20 mouse cellular contexts compared by ENCODE assay signal in the genomic region with DNA sequence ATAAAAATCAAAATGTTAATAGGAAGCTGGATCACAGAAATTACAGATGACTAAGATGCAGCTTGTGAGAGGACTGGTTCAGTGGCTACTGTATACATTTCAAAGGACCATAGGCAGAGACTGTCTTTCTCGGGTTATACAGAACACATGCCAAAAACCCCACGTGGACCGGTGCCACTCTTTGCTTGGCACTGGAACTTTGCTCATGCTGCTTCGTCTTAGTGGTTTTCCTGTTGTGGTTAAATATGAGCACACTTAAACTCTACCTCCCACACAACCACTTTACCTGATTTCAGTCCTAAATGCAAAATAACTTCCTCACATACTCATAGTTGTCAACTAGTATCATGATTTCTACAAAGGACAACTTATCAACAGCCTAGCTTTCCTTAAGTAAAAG. TPM values are rescaled to one million over a fixed set of nuclear protein-coding genes. Genes with fewer than 3 reads are reported as not detected.
DNase-seq lines count a peak whose midpoint lies in the region; ATAC-seq and TF ChIP-seq lines count a peak whose summit lies in the region.
"Had no signal": no experiment of that assay in that cellular context is flagged by ENCODE, and none has a peak within 500 bp of the region (broad histone marks: within the 10 kb centered on the region; RNA-seq: fewer than 3 reads in every experiment).

No protein-coding gene starts in this region.

- H3K27ac ChIP-seq in cerebellum, adult 2 months (ENCODE audit: insufficient read depth, low read length): no peak overlapping the region
- no peak overlapping the region for H3K27ac ChIP-seq in embryonic facial prominence, embryonic 10.5 days (replicated peaks)
- H3K27ac ChIP-seq: hindbrain, embryonic 15.5 days; kidney, postnatal 0 days; limb, embryonic 12.5 days; liver, embryonic 13.5 days; lung, embryonic 15.5 days; macrophage; midbrain, embryonic 10.5 days had no signal

- peak; percentile 53 to 65 for ATAC-seq in hematopoietic stem cell, adult 5-6 weeks (replicated peaks in 1 of 2; ENCODE audit: insufficient read depth in 1 of 2, low FRiP score in 2 of 2, low TSS enrichment in 1 of 2, low read depth in 1 of 2, poor library complexity in 2 of 2, severe bottlenecking in 2 of 2)

- TF ChIP-seq POLR2A in cerebellum, adult 2 months (IDR thresholded peaks at IDR 0.05; ENCODE audit: borderline replicate concordance, insufficient read depth, low read length): no peak

- DNase-seq in thymus, postnatal 25 days: peak; percentile 1
- DNase-seq in thymus, adult 18-20 months: no peak
- DNase-seq in cerebellum, adult 2 months: peak; percentile 26 to 28
- DNase-seq in embryonic facial prominence, embryonic 10.5 days (ENCODE audit: low spot score): no peak
- no peak for DNase-seq in frontal cortex, postnatal 14 days (ENCODE audit: low spot score in 2 of 2)
- no peak for DNase-seq in adrenal gland, adult 8-10 months
- DNase-seq: gastrocnemius, postnatal 14 days; heart, postnatal 36 days; kidney, adult 11 months; liver, embryonic 13.5 days; retina, postnatal 1 day had no signal

- no peak for TF ChIP-seq CTCF in cerebellum, adult 2 months (IDR thresholded peaks at IDR 0.05; ENCODE audit: borderline replicate concordance, insufficient read depth, low read depth, low read length)

- no peaks in the 10 kb centered on the region for H3K36me3 ChIP-seq in embryonic facial prominence, embryonic 10.5 days (replicated peaks)
- H3K36me3 ChIP-seq: hindbrain, embryonic 15.5 days; limb, embryonic 12.5 days; liver, embryonic 13.5 days; lung, embryonic 15.5 days; midbrain, embryonic 10.5 days had no signal

- H3K4me3 ChIP-seq in cerebellum, adult 2 months (replicated peaks; ENCODE audit: insufficient read depth, low read depth, low read length): no peak overlapping the region
- no peak overlapping the region for H3K4me3 ChIP-seq in embryonic facial prominence, embryonic 10.5 days
- H3K4me3 ChIP-seq: hindbrain, embryonic 15.5 days; limb, embryonic 12.5 days; liver, embryonic 13.5 days; lung, embryonic 15.5 days; midbrain, embryonic 10.5 days had no signal

- H3K27me3 ChIP-seq in cerebellum, adult 2 months (ENCODE audit: control insufficient read depth, insufficient read depth, low read length): no peaks in the 10 kb centered on the region
- H3K27me3 ChIP-seq in embryonic facial prominence, embryonic 10.5 days (replicated peaks; ENCODE audit: low read depth, poor library complexity, severe bottlenecking): no peaks in the 10 kb centered on the region
- H3K27me3 ChIP-seq: CH12.LX; hindbrain, embryonic 15.5 days; limb, embryonic 12.5 days; liver, embryonic 13.5 days; lung, embryonic 15.5 days had no signal

- no peaks in the 10 kb centered on the region for H3K4me1 ChIP-seq in cerebellum, adult 2 months (ENCODE audit: control insufficient read depth, insufficient read depth, low read length)
- H3K4me1 ChIP-seq in embryonic facial prominence, embryonic 10.5 days: no peaks in the 10 kb centered on the region
- H3K4me1 ChIP-seq: hindbrain, embryonic 15.5 days; limb, embryonic 12.5 days; liver, embryonic 13.5 days; lung, embryonic 15.5 days; midbrain, embryonic 10.5 days had no signal

- 13% methylated on average over 4 of the region's 4 CpGs for WGBS in cerebellum, adult 2 months
- 81% methylated on average over 4 of the region's 4 CpGs for WGBS in embryonic facial prominence, embryonic 10.5 days

- H3K9me3 ChIP-seq in embryonic facial prominence, embryonic 10.5 days: no peaks in the 10 kb centered on the region
- H3K9me3 ChIP-seq: hindbrain, embryonic 15.5 days; limb, embryonic 12.5 days; liver, embryonic 13.5 days; lung, embryonic 15.5 days; midbrain, embryonic 10.5 days had no signal

RNA-seq across cellular contexts. Expression of a gene that starts 59.6 kb away (rescaled TPM):
- polyA plus RNA-seq in cerebellum, adult 2 months (2012; rRNA removed): 40.3 and 44.0 TPM in 2 replicates
- 2.7 and 10.9 TPM in 2 replicates for total RNA-seq in hematopoietic stem cell, adult 5-6 weeks (2017)
- 17.1 and 19.0 TPM in 2 replicates for polyA plus RNA-seq in embryonic facial prominence, embryonic 10.5 days (2016; fragmentation: Nextera tagmentation; extraction: Ambion mirVana)
- total RNA-seq in adrenal gland, adult 8-10 months (2022): 10 to 100 TPM in 1 of 4 experiments, 1 to 10 TPM in 2, under 1 TPM in 1; 0.70 to 20.3 (median 4.3) TPM
- total RNA-seq: CH12.LX, MEL had no signal

Comparison
In these comparisons a context has a peak if more than half of its experiments do, and no peak if none do; other contexts are left out.
1. DNase-seq: peak in thymus, postnatal 25 days (single experiment) and cerebellum, adult 2 months (2 of 2); none in thymus, adult 18-20 months (0 of 2), embryonic facial prominence, embryonic 10.5 days (single experiment), frontal cortex, postnatal 14 days (0 of 2) and adrenal gland, adult 8-10 months (single experiment).